ENCODE assay signal across 8 mouse cellular contexts in genomic region chr8:92354536-92355482, GRCm38 (mm10). TPM values are rescaled to one million over a fixed set of nuclear protein-coding genes. Genes with fewer than 3 reads are reported as not detected.
DNase-seq lines count a peak whose midpoint lies in the region; ATAC-seq and TF ChIP-seq lines count a peak whose summit lies in the region.

No protein-coding gene starts in this region.

- H3K27me3 ChIP-seq in kidney, adult 2 months (replicated peaks; ENCODE audit: control insufficient read depth, insufficient read depth, low read length) = peaks cover 9% of the 10 kb centered on the region
- H3K27me3 ChIP-seq in hindbrain, embryonic 13.5 days = peaks cover 29% of the 10 kb centered on the region; the same call in 1 of the 2 replicates
- H3K27me3 ChIP-seq in lung, postnatal 0 days (replicated peaks; ENCODE audit: insufficient read depth, low read length) = peaks cover 20% of the 10 kb centered on the region
- peaks cover 22% of the 10 kb centered on the region for H3K27me3 ChIP-seq in thymus, adult 2 months (ENCODE audit: control insufficient read depth, insufficient read depth, low read length)

- WGBS in kidney, adult 2 months = 12% methylated on average over 22 of the region's 22 CpGs
- 1% methylated on average over 22 of the region's 22 CpGs for WGBS in hindbrain, embryonic 13.5 days
- WGBS in lung, postnatal 0 days = 6% methylated on average over 22 of the region's 22 CpGs
- 26% methylated on average over 22 of the region's 22 CpGs for WGBS in thymus, adult 2 months

- H3K9me3 ChIP-seq in hindbrain, embryonic 13.5 days = no peaks in the 10 kb centered on the region
- H3K9me3 ChIP-seq in lung, postnatal 0 days (ENCODE audit: low read length) = no peaks in the 10 kb centered on the region

- no peak for TF ChIP-seq CTCF in kidney, adult 2 months (conservative IDR thresholded peaks at IDR 0.05; ENCODE audit: insufficient read depth, insufficient read length, low read depth, low read length)
- TF ChIP-seq CTCF in cortical plate, adult 2 months (IDR thresholded peaks at IDR 0.05; ENCODE audit: extremely low read depth, insufficient read depth, low read length) = no peak
- no peak for TF ChIP-seq CTCF in lung, postnatal 0 days (IDR thresholded peaks at IDR 0.05)
- TF ChIP-seq CTCF in thymus, adult 2 months (IDR thresholded peaks at IDR 0.05; ENCODE audit: borderline replicate concordance, control insufficient read depth, extremely low read depth, insufficient read depth, low read length, poor library complexity) = no peak

- H3K36me3 ChIP-seq in kidney, adult 2 months (ENCODE audit: control insufficient read depth, insufficient read depth, low read length) = no peaks in the 10 kb centered on the region
- no peaks in the 10 kb centered on the region for H3K36me3 ChIP-seq in hindbrain, embryonic 13.5 days
- no peaks in the 10 kb centered on the region for H3K36me3 ChIP-seq in lung, postnatal 0 days (ENCODE audit: insufficient read depth, low read length)
- no peaks in the 10 kb centered on the region for H3K36me3 ChIP-seq in thymus, adult 2 months (ENCODE audit: control insufficient read depth, insufficient read depth, low read length)

- peak; percentile 15 for DNase-seq in kidney, adult 2 months
- DNase-seq in kidney, postnatal 36 days = no peak
- DNase-seq in lung, postnatal 0 days (ENCODE audit: low spot score) = peak; percentile 73
- no peak for DNase-seq in B cell, adult 2 months
- no peak for DNase-seq in gastrocnemius, postnatal 10 days
- DNase-seq in thymus, adult 2 months = no peak

- peak overlapping the region; percentile 48; the same call in 1 of the 2 replicates for H3K27ac ChIP-seq in kidney, adult 2 months (ENCODE audit: insufficient read depth, low read depth, low read length)
- no peak overlapping the region for H3K27ac ChIP-seq in cortical plate, adult 2 months (ENCODE audit: insufficient read depth, low read length)
- peak overlapping the region; percentile 97 for H3K27ac ChIP-seq in hindbrain, embryonic 13.5 days
- H3K27ac ChIP-seq in lung, postnatal 0 days (ENCODE audit: low read length) = peak overlapping the region; percentile 89
- H3K27ac ChIP-seq in thymus, adult 2 months (ENCODE audit: control insufficient read depth, insufficient read depth, low read length) = no peak overlapping the region

- peak overlapping the region; percentile 76 for H3K4me2 ChIP-seq in hindbrain, embryonic 13.5 days
- peak overlapping the region; percentile 60 for H3K4me2 ChIP-seq in lung, postnatal 0 days (replicated peaks; ENCODE audit: low read depth, low read length)

- TF ChIP-seq POLR2A in kidney, adult 2 months (IDR thresholded peaks at IDR 0.05; ENCODE audit: low read depth, low read length) = no peak
- TF ChIP-seq POLR2A in cortical plate, adult 2 months (IDR thresholded peaks at IDR 0.05; ENCODE audit: extremely low read depth, insufficient read depth, low read length) = no peak
- TF ChIP-seq POLR2A in thymus, adult 2 months (IDR thresholded peaks at IDR 0.05; ENCODE audit: control insufficient read depth, extremely low read depth, insufficient read depth, low read length, poor library complexity) = no peak

- no peak for TF ChIP-seq EP300 in lung, postnatal 0 days (IDR thresholded peaks at IDR 0.05)

- no peak for ATAC-seq in hindbrain, embryonic 13.5 days (ENCODE audit: low FRiP score)
- ATAC-seq in lung, postnatal 0 days = no peak

- peak overlapping the region; percentile 54 for H3K4me3 ChIP-seq in kidney, adult 2 months (ENCODE audit: insufficient read depth, low read depth, low read length)
- peak overlapping the region; percentile 41; the same call in 1 of the 2 replicates for H3K4me3 ChIP-seq in cortical plate, adult 2 months (ENCODE audit: insufficient read depth, low read length)
- H3K4me3 ChIP-seq in hindbrain, embryonic 13.5 days = peak overlapping the region; percentile 63
- peak overlapping the region; percentile 70 for H3K4me3 ChIP-seq in lung, postnatal 0 days (ENCODE audit: low read depth, low read length)
- no peak overlapping the region for H3K4me3 ChIP-seq in thymus, adult 2 months (ENCODE audit: control insufficient read depth, insufficient read depth, low read length)

- no peaks in the 10 kb centered on the region for H3K4me1 ChIP-seq in kidney, adult 2 months (ENCODE audit: control insufficient read depth, insufficient read depth, low read length)
- no peaks in the 10 kb centered on the region for H3K4me1 ChIP-seq in cortical plate, adult 2 months (ENCODE audit: control insufficient read depth, insufficient read depth, low read length)
- peaks cover 60% of the 10 kb centered on the region for H3K4me1 ChIP-seq in hindbrain, embryonic 13.5 days (replicated peaks)
- H3K4me1 ChIP-seq in lung, postnatal 0 days (ENCODE audit: insufficient read depth, low read depth, low read length) = peaks cover 7% of the 10 kb centered on the region; the same call in 1 of the 2 replicates
- peaks cover 9% of the 10 kb centered on the region; the same call in 1 of the 2 replicates for H3K4me1 ChIP-seq in thymus, adult 2 months (replicated peaks; ENCODE audit: control insufficient read depth, insufficient read depth, low read length)

- peak overlapping the region; percentile 78 for H3K9ac ChIP-seq in hindbrain, embryonic 13.5 days
- 0 out of 2 replicates have a peak overlapping the region, but pooled peaks have one; percentile 8 for H3K9ac ChIP-seq in lung, postnatal 0 days (replicated peaks; ENCODE audit: low read depth)

RNA-seq across cellular contexts. Expression of gene Irx5, which starts 2.6 kb away (rescaled TPM):
- polyA plus RNA-seq in kidney, adult 2 months (2012; rRNA removed) = 3.1 and 5.0 TPM in 2 replicates
- 0.10 TPM in 1 of 2 replicates, not detected in the other for polyA plus RNA-seq in cortical plate, adult 2 months (2012; rRNA removed)
- polyA plus RNA-seq in hindbrain, embryonic 13.5 days (2015; fragmentation: Nextera tagmentation; extraction: Ambion mirVana) = 15.4 and 18.4 TPM in 2 replicates
- 19.3 and 21.1 TPM in 2 replicates for polyA plus RNA-seq in lung, postnatal 0 days (2015; fragmentation: Nextera tagmentation; extraction: Ambion mirVana)
- total RNA-seq in gastrocnemius, postnatal 10 days (2021) = 1 to 10 TPM in 1 of 2 experiments, under 1 TPM in 1; 0.09 to 1.7 TPM
- polyA plus RNA-seq in thymus, adult 2 months (2012; rRNA removed) = 0.18 and 0.53 TPM in 2 replicates

Comparison
In these comparisons a context has a peak if more than half of its experiments do, and no peak if none do; other contexts are left out.
1. DNase-seq: peak in kidney, adult 2 months (single experiment) and lung, postnatal 0 days (single experiment); none in kidney, postnatal 36 days (0 of 2), B cell, adult 2 months (0 of 2), gastrocnemius, postnatal 10 days (single experiment) and thymus, adult 2 months (single experiment).
2. H3K27ac ChIP-seq: peak in kidney, adult 2 months (single experiment), hindbrain, embryonic 13.5 days (single experiment) and lung, postnatal 0 days (single experiment); none in cortical plate, adult 2 months (single experiment) and thymus, adult 2 months (single experiment).